Mouse (Mus musculus) lung, adult 18-20 months (tissue): ENCODE results near the gene Bptf.
"Not testable (repeated sequence)": the region's sequence is repeated elsewhere in the genome, so short reads cannot be mapped to it uniquely, and the experiment has no call there.

Experiments used
- DNase-seq, 2 experiments: peaks; one replicate each; pipeline ENCODE4 v3.0.0; 2022; ENCODE audit warnings: mixed read lengths in 2 of 2

Bptf gene

GRCm38 (mm10) chr11:107016893-107017292 is 115.0 kb downstream of the Bptf start:
- DNase-seq, result no peak

GRCm38 (mm10) chr11:107015535-107016187 is 116.3 kb downstream of the Bptf start:
- DNase-seq, result not testable (repeated sequence)

GRCm38 (mm10) chr11:107014597-107015309 is 117.2 kb downstream of the Bptf start:
- DNase-seq, result peak; percentile 62 to 72

GRCm38 (mm10) chr11:107014020-107014585 is 117.8 kb downstream of the Bptf start:
- no peak for DNase-seq

- peak; percentile 98 for DNase-seq
Measured at GRCm38 (mm10) chr11:107012324-107013017, 119.5 kb downstream of the Bptf start.

DNA sequence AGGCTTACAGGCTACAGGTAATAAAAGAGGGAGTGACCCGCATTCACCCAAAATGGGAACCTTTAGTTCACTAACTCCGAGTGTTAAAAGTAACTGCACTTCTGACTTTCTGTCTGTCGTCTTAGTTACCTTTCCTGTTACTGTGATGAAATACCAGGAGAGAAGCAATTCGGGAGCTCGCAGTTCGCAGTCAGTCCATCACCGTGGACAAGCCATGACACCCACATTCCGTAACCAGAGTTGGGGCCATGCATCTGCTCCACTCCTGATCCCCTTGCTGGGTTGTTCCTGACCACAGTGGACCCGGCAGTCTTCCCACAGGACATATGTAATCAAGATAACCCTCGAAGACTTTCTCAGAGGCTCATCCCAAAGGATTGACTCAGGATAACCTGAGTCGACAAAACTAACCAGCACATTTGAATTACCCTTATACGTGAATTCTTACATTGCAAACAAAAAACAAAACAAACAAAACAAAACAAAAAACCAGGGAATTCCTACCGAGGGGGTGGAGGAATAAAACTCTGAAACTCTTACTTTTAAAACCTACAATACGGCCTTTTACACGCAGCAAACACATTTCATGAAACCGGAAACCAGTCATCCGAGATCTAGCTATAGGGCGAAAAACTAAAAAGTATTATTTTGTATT is 120.1 kb downstream of the Bptf start:
- DNase-seq, result peak; percentile 31 to 34

GRCm38 (mm10) chr11:107011171-107011570 is 120.8 kb downstream of the Bptf start:
- no peak for DNase-seq

DNA sequence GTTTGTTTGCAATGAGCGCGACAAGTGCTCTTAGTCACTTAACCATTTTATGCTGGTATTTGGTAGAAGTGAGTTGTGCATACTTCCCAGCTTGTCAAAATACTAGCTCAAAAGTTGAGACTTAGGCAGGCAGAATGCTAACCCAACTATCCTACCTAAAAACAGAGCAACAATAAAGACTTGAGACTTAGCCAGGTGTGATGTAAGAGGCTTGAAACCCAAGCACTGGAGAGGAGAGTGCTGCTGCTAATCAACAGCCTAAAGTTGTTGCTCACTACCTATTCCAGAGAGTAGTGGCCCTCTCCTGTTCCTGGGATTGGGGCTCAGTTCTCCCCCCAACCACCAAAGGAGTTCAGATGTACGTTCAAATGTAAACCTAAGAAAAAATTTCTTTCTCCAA is 121.5 kb downstream of the Bptf start:
- DNase-seq, result peak in 1 of 2 experiments; percentile 23

GRCm38 (mm10) chr11:107005538-107005937 is 126.4 kb downstream of the Bptf start:
- no peak for DNase-seq

GRCm38 (mm10) chr11:107001760-107002675 is 129.9 kb downstream of the Bptf start:
- no peak for DNase-seq

DNA sequence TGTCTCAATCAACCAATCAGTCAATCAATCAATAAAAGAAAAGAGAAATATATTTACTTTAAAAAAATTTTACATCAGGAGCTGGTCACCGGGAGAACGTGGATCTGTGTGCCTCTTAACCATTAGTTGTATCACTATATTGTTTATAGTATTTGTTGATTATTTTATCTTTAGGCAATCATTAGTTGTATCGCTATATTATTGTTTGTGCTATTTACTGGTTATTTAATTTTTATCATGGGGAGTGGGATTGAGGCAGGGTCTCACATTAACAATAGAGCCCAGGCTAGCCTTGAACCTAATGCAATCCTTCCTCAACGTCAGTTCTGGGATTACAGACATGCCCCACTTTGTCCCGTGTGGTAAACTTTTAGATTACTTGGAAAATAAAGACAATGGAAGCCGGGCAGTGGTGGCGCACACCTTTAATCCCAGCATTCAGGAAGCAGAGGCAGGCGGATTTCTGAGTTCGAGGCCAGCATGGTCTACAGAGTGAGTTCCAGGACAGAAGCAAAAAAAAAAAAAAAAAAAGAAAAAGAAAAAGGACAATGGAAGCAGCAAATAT is 131.9 kb downstream of the Bptf start:
- DNase-seq, result no peak

DNA sequence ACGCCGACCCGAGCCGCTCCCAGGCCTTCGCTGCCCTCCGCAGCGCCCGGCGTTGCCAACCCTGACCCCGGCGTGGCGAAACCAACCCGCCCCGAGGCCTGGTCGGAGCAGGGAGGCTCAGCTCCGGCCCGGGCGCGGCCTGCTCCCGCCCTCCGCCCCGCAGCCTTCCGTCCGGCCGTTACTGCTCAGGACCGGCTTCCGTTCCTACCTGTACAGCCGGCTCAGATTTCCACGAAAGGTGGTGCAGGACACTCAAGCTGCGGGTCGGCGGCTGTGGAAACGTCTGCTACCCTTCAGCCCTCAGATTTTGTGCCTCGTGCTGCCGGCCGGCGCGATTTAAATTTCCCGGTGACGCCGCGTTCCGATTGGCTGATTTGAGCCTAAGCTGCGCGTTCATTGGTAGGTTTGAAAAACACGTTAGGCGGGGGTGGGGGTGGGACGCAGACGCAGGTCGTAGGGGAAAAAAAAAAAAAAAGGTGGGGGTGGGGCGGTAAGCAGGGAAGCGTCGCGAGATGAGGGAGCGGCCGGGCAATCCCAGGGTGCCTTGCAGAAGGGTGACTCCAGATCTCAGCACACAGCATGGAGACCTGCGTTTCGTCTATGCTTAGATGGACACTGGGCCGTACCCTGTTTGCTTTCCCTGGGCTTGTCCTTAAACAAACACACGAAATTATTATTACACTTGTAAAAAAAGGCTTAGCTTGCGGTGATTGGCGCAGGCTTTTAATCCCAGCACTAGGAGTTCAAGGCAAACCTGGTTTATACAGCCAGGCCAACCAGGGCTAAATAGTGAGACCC is 132.6 kb downstream of the Bptf start, which contains the start of gene Kpna2:
Gene Kpna2, minus strand, starts transcription at position 391 of the 798 bp plus-strand sequence.
- DNase-seq, result peak; percentile 93

DNA sequence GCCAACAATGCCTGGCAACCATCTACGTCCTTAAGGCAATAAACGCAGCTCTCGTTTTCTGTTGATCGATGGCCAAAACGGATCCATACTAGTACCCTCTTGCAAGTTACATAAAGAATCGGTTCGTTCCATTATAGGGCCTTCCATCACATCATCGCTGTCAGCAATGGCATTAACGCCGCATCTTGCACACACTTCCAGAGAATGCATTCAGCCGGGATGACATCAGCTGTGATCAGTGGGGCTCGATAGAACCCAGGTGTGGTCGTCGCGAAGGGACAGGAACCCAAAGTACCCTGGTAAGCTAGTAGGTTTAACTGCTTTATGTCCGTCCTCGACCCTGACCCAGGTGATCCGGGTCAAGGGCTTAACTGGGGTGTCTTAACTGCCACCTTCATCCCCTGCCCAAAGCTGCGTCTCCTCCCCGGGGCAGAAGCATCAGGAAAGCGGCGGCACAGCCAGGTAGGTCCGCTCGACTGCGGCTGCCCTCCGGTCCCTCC is 133.2 kb downstream of the Bptf start:
- DNase-seq, result peak in 1 of 2 experiments; percentile 25

- no peak for DNase-seq
Measured at GRCm38 (mm10) chr11:106997976-106998375, 134.0 kb downstream of the Bptf start.

DNA sequence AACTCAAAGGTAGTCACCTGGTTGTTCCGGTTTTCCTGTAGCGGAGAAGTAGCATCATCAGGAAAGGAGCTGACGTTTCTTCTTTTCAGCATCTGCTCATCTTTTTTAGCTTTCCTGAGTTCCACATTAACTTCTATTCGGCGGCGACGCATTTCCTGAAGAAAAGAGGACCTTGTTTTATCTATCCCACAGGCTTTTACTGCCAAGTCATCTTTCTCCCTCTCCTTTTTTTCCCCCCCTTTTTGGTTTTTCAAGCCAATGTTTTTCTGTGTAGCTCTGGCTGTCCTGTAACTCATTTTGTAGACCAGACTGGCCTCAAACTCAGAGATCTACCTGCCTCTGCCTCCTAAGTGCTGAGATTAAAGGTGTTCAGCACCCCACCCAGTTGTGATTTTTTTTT is 135.4 kb downstream of the Bptf start:
- DNase-seq, result not testable (repeated sequence)

- peak in 1 of 2 experiments; percentile 21 for DNase-seq
Measured at GRCm38 (mm10) chr11:106994246-106995085, 137.5 kb downstream of the Bptf start.

GRCm38 (mm10) chr11:106987384-106987783 is 144.5 kb downstream of the Bptf start:
- no peak for DNase-seq

- not testable (repeated sequence) for DNase-seq
Measured at GRCm38 (mm10) chr11:106985979-106986604, 145.8 kb downstream of the Bptf start.
